1 mouse cellular context compared by ENCODE assay signal in the genomic region with DNA sequence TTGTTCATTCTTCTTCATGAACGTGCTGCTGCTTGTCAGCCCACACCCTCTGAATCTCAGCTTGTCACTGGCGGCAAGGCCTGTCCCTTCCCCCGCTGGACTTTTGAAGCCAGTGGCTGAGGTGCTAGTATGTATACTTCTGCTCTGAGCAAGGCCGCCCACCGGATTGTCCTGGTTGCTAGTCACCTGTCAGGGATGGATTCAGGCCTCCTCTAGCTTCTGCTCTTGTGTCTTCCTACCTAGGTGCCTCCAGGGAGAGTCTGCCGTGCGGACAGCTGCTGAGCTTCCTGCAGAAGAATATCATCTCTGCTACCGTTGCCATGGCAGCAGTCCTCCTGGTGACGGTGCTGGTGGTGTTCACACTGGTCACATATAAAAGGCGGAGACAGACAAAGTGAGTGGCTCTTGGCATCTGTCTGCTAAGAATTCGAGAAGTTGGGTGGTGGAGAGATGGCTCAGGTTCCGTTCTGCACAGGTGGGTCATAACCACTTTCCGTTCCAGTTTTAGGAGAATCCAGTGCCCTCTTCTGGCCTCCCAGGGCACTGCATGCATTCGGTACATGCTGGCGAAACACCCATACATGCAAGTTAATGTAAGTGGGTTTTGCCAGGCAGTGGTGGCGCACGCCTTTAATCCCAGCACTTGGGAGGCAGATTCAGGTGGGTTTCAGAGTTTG.
TF ChIP-seq lines count a peak whose summit lies in the region.

No protein-coding gene starts in this region.

TF ChIP-seq in CH12.LX, 34 proteins besides CTCF, POLR2A, EP300 and RAD21:
- TF ChIP-seq ETS1 (conservative IDR thresholded peaks at IDR 0.05; ENCODE audit: low read depth, low read length), result no peak
- 0 out of 2 replicates have a peak, but pooled peaks have one; percentile 56 for TF ChIP-seq MYC (IDR thresholded peaks at IDR 0.05; ENCODE audit: low read depth, low read length)
- TF ChIP-seq MAFK (IDR thresholded peaks at IDR 0.05; ENCODE audit: insufficient replicate concordance, low read length), result no peak
- TF ChIP-seq TCF12 (IDR thresholded peaks at IDR 0.05; ENCODE audit: low read depth, low read length), result peak; percentile 45; the same call in 1 of the 2 replicates
- peak; percentile 50; the same call in 1 of the 2 replicates for TF ChIP-seq IRF4 (IDR thresholded peaks at IDR 0.05; ENCODE audit: low read depth, low read length)
- peak; percentile 77 for TF ChIP-seq SMC3 (IDR thresholded peaks at IDR 0.05; ENCODE audit: low read depth, low read length)
- TF ChIP-seq MEF2A (IDR thresholded peaks at IDR 0.05; ENCODE audit: borderline replicate concordance, low read depth, low read length), result no peak
- TF ChIP-seq MXI1 (IDR thresholded peaks at IDR 0.05; ENCODE audit: low read depth, low read length), result no peak
- 0 out of 2 replicates have a peak, but pooled peaks have one; percentile 24 for TF ChIP-seq MAZ (IDR thresholded peaks at IDR 0.05; ENCODE audit: low read depth, low read length)
